Mouse (Mus musculus) ES-E14 (cell line): Measurements from ENCODE around the gene Mtx1.

Experiments
- HCFC1 ChIP-seq: IDR thresholded peaks from 2 replicates; pipeline ENCODE4 v1.6.1; 2012; ENCODE audit warnings: low read length, inconsistent platforms, borderline replicate concordance; ENCODE audit not compliant: insufficient read depth
- MAFK ChIP-seq: IDR thresholded peaks from 2 replicates; pipeline ENCODE4 v1.6.1; 2014; ENCODE audit warnings: mild to moderate bottlenecking, low read depth, low read length, inconsistent platforms; ENCODE audit not compliant: insufficient read depth
- ZC3H11A ChIP-seq: IDR thresholded peaks from 2 replicates; pipeline ENCODE4 v1.6.1; 2012; ENCODE audit warnings: low read depth, mild to moderate bottlenecking, inconsistent platforms, low read length, borderline replicate concordance

- TF ChIP-seq HCFC1 (no peak), ZC3H11A (no peak), MAFK (no peak)
Observed at GRCm38 (mm10) chr3:89251365-89251895, 24.5 kb upstream of the Mtx1 start.
